Mouse (Mus musculus) kidney, postnatal 14 days (tissue): ENCODE results near the gene Man1a2.

Experiments
- DNase-seq: peaks from one replicate; pipeline ENCODE4 v3.0.0; 2022; ENCODE audit warnings: mixed read lengths

Man1a2 gene

DNA sequence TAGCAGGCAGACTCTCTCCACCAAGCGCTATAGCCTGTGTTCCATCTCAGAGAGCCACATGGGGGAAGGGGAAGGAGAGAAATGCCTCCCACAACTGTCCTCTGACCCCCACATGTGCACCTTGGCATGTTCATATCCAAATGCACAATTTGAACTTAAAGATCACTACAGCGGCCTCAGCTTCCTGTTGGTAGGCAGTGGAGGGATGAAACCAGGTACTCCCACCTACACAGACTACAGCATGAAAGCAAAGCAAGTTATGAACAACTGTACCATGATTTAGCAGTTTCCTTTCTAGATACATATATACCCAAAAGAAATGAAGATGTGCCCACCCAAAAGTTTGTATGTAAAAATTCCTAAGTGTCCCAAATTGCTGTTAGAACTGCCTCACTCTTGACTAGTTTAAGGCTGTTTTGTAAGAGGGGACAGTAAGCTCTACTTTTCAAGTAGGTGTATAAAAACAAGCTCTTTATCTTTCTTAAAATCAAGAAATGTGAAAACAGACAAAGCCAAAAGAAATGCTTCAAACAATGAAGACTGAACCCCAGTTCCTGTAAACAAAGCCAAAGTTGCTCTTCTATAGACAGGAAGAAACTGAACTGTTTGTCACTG, 123.6 kb downstream of the Man1a2 start:
- DNase-seq: no peak

DNA sequence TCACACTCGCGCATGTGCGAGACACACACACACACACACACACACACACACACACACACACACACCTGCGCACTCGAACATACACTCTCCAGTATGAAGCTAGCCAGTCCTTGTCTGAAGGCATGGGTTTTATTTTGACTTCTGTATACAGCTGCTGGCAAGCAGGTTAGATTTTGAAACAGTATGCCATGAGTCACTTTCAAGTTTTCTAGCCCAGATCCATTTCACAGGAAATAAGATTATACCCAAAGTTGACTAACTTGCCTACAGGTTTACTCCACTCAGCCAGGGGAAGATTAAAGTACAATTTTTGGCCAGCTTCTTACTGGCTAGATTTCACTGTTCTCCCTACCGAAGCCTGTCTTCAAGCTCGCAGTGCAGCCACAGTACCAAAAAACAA, 125.9 kb downstream of the Man1a2 start:
- no peak for DNase-seq

DNA sequence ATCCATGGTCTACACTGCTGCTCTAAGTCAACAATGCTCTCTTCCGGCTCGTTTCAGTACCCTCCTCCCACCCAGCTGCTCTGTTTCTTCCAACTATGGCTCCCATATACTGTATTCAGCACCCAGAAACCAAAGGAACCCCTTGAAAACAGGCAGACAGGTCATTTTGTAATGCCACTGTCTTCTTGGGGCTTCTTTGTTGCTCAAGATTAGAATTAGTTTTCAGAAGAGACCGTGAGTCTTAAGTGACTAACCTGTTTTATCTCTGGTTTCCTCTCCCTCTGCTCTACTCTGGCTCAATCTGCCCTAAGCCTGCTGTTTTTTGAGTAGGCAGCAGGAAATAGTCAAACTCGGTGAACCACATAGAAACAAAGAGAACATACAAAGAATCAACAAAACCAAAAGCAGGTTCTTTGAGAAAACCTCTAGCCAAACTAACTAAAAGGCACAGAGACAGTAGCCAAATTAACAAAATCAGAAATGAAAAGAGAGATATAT, 127.0 kb downstream of the Man1a2 start:
- DNase-seq: no peak

DNA sequence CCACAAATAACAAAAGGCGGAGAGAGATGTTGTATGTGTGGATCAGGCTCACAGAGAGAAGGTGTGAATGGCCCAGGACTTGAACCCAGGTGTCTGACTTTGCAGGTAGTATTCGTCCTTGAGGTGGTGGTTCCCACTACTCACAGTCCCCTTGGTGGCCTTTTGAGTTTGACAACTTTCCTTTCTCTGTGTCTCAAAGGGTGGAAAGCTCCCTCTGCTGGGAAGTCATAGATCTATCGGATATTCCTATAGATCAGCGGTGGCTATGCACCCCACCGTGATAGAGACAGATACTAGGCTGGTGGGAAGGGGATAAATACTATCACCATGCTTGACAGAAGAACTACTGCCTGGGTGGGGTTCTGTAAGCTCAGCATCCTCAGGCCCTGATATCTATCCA, 130.5 kb downstream of the Man1a2 start:
- DNase-seq: peak; percentile 15

DNA sequence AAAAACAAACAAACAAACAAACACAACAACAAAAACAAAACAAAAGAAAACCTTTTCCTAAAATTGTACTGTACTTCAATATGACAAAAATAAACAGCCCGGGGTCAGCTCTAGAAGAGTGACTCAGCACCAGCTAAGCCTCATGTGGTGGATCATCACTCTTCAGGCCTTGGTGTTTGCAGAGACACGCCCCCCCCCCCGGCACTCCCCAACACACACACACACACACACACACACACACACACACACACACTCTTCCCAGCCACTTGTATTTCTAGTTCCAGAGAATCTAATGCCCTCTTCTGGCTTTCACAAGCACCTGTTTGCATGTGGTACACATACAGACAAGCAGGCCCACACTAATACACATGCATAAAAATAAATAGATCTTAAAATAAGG, 133.1 kb downstream of the Man1a2 start:
- no peak for DNase-seq

DNA sequence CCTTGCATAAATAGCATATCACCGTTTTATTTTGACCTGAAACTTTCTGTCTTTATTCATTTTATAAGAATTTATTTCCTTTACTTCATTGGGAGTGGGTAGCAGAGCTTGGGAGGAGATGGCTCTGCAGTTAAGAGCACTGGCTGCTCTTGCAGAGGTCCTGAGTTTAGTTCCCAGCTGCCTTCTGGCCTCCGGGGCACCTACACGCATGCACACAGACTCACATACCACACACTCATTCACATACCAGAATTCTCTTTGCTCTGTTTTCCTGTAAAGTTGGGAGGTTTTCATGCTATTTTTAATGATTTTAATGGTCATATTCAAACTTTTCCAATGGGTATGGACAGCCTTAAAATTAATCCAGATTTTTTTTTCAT, 137.4 kb downstream of the Man1a2 start:
- no peak for DNase-seq

DNA sequence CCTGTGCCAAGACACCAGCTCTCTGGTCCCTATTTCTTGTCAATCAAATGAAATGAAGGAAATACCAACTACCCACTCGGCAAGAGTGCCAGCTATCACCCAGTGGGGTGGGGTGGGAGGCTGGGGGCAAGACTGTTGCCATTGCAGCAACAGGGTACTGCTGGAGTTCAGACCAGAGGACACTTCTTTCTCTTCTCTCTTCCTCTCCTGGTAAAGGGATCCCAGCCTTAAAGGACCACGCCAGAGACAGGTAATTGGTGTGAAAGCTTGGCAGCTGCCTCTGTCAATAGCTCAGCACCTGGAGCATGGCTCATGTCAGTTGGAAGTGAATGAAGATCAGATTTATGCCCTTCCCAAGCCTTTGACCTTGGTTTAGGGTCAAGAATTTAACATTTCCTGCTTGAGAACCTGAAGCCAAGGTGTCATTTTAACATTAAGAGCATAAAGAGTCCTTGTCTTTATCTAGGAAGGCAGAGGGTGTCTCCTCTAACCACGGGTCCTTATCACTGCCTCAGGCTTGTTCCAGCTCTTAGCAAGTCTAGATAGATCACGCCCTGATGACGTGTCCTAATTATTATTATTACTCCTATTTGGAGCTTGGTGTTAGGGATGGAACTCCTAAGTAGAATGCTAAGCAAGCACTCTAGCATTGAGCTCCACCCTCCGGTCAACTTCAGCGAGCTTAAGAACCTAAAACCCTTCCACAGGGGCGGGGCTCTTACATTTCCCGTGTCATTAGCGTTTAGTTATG, 138.0 kb downstream of the Man1a2 start:
- DNase-seq: no peak

DNA sequence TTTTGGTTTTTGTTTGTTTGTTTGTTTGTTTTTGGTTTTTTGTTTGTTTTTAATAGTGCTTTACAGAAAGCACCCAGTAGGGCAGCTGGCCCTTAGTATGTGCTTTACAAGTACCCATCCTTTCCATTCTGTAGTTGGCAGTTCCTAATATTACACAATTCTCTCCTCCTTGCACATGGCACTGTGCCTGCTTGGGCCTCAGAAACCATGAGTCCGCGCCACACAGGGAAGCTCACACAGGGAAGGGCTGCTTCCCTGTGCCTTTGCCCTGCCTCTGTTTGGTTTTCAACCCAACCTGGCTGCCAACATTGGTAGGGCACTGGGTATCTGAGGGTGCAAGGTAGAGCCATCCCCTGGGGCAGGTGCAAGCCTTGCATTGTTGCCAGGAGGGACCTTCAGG, 148.6 kb downstream of the Man1a2 start:
- no peak for DNase-seq

DNA sequence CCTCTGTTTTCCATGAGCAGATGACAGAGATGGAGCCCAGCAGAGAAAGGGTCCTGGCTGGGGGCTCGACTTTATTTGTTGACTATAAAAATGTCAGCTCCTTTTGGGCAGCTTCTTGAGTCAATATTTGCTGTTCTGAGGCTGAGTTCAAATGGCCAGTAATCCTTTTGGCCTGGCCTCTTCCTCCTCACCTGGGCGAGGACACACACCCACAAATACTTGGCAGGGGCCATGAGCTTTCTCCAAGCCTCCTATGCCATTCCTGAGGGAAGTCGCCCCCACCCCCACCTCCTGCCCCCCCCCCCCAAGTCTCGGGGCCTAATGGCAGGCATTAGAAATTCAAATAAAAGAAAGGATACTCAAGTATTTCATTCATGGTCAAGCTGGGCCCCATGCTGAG, 149.4 kb downstream of the Man1a2 start:
- no peak for DNase-seq

DNA sequence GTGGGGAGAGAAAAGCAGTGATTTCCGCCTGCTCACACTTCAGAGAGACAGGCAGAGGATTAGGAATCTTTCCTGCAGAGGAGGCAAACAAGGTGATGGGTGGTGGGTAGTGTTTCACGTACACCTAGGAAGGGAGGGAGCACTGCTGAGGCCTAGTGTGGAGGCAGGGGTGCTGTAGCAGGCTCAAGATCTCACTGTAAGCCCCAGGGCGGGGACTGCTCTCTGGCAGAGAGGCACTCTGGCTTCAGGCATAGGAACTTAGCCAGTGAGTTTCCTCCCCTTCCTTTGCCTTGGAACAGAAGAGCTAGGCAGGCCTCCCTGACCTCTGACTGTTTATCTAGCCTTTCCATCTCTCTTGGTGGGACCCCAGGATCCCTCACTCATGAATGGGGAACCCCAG, 150.0 kb downstream of the Man1a2 start:
- no peak for DNase-seq

DNA sequence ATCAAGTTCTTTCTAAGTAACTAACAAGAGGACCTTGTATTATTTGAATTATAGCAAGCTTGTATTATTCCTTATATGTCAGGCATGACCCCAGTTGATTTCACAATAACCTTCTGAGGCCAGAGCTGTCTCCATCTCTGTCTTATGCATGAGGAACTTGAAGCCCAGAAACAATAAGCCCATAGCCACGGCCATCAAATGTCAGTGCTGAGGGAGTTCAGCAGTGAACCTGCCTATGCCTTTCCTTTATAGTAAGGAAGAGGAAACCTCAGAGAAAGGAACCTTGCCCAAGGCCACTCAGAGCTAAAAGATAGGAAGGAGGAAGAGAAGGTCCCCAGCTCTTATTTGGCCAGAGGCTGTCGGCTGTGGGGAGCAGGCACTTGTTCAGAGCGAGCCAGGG, 150.9 kb downstream of the Man1a2 start:
- DNase-seq: no peak

DNA sequence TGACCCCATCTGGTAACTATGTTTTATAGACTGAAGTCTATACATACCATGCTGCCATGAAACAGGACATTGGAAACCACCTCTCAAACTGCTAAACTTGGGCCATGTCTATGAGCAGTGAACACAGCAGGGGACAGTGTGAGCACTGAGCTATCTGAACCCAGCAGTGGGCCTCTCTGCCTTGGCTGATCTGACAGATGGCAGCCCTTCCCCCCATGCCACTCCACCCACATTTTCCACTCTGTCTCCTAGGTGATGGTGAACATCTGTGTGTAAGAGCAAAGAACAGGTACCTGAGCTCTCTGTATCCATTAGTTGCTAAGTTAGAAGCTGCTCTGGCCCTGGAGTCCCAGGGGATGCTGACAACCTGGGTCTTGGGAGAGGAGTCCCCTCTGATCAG, 151.9 kb downstream of the Man1a2 start:
- no peak for DNase-seq

DNA sequence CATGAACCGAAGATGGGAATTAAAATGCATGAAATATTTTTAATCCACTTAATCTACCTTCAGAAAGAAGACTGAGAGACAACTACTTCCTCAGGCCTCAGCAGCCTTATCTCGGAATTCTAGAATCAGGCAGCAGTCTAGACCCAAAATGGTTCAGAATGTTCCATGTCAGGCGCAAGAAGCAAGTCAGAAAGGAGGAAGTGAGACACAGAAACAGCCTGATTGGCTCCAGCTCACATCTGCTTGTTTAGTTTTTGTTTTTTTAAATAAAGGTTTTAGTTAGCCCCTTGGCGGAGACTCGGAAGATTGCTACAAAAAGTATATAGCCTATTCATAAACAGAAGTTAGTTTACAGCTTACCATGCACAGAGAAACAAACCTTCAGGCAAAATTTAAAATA, 154.4 kb downstream of the Man1a2 start:
- no peak for DNase-seq

DNA sequence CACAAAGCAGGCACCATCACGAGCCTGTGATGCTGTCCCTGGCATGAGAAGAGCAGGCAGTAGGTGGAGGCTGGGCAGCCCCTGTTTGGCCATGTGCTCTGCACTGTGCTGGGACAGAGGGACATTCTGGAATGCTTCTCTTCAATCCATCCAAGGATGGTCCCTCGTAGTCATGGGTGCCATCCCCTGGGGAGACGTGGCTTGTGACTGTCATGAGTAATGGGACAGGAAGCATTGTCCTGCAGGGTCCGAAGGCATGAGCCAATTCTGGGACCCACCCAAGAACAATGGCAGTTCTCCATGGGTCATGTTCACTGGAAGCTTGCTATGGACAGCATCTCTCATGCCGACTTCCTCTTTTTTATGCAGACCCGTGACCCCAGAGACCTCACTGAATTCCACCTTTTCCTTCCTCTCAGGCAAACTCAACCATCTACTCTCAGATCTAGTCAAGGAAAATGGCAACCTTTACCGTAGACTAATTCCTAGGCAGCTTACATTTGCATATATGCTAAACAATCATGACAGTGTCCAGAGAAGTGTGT, 155.0 kb downstream of the Man1a2 start:
- no peak for DNase-seq

DNA sequence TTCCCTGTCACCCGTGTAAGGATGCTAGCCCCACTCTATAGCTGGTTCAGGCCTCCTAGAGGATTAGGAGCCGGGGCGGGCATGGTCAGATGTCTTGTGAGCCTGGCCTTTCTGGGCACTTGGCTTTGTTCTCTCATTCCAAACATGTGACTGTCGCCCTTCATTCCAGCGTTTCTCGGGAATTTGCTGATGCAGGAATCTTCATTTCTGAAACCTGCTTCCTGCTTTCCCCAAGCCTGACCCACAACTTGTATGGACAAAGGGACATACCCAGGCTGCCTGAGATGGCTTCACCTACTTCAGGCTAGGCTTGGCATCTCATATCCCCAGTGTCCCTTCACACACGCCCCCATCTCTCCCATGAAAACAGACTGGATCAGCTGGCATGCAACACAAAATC, 162.6 kb downstream of the Man1a2 start:
- peak; percentile 8 for DNase-seq

DNA sequence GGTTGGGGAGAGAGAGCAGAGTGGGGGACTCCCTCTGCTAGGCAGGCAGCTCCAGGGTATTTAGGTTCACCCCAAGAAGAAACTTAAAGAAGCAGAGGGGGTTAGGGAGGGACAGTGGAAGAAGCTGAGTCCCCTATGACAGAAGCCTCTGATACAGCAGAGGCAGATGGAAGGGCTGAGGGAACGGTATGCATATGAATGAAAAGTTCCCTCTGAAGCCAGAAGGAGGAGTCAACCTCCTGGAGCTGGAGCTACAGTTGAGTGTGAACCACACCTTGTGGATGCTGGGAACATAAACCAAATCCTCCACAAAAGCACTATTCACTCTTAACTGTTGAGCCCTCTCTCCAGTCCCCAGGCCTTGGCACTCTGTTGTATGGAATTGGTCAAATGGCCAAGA, 163.7 kb downstream of the Man1a2 start:
- no peak for DNase-seq

DNA sequence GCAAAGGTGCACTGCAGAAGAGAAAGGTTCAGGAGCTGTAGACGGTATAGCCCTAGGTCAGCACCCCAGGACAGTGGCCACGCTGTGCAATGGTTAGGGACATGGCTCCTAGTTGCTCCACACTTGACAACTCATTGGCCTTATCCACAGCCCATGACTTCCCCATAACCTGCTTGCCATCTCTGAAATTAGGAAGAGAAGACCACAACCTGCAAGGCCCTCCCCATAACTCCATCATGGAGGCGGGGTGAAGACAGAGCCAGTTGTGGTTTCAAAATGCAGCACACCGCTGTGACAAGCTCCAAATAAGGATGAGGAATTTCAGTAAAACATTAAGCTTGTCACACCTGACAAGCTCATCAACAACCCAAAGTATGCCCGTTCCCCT, 169.6 kb downstream of the Man1a2 start:
- no peak for DNase-seq

DNA sequence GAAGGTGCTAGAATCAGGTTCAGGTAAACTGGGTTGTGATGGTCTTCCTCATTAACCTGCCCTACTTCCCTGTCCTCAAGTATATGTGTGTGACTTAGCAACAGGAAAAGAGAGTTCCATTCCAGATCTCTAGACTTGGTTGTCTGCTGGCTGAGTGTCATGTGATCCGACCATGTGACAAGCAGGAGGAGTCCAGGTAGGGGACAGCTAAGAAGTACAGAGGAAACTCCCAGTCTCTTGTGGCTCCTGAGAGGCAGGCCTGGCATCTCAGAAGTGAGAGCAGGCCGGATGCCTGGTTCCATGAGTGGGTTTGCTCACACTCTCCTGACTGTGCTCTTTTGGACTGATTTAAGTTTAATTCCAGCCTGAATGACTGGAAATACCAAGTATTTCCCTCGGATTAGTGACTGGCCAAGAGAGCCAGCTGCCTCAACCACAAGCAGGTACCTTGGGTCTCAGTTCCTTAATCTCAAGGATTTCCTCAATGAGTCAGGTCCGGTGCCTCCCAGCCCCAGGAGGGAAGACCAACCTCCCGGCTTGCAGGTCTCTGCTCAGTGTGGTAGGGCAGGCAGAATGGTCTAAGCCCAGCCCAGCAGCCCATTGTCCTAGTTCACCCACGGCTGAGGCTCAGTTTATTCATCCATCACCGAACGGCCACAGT, 170.1 kb downstream of the Man1a2 start:
- no peak for DNase-seq
